Mouse (Mus musculus) midbrain, embryonic 12.5 days (tissue): ENCODE results near the gene Lrrc4b. TPM values are rescaled to one million over a fixed set of nuclear protein-coding genes. Genes with fewer than 3 reads are reported as not detected.

Experiments
- ATAC-seq: fragments of 200-750 bp; cut with Nextera tagmentation; 2 replicates; pipeline ENCODE4 v1.8.0; 2017; ENCODE audit warnings: low read depth, moderate TSS enrichment, moderate library complexity; ENCODE audit not compliant: low FRiP score
- H3K27ac ChIP-seq: fragments of 300-500 bp; sonication (generic); replicated peaks from 2 replicates; pipeline ENCODE4 v1.5.1; 2016; ENCODE audit warnings: mild to moderate bottlenecking
- H3K27me3 ChIP-seq: fragments of 300-500 bp; sonication (generic); 2 replicates; pipeline ENCODE4 v1.6.1; 2016; ENCODE audit warnings: mild to moderate bottlenecking
- H3K36me3 ChIP-seq: fragments of 300-500 bp; sonication (generic); 2 replicates; pipeline ENCODE4 v1.6.1; 2016
- H3K4me1 ChIP-seq: fragments of 300-500 bp; sonication (generic); 2 replicates; pipeline ENCODE4 v1.6.1; 2016
- H3K4me2 ChIP-seq: fragments of 300-500 bp; sonication (generic); replicated peaks from 2 replicates; pipeline ENCODE4 v1.6.1; 2016; ENCODE audit warnings: mild to moderate bottlenecking, moderate library complexity
- H3K4me3 ChIP-seq: fragments of 300-500 bp; sonication (generic); 2 replicates; pipeline ENCODE4 v1.5.1; 2016; ENCODE audit warnings: mild to moderate bottlenecking
- H3K9ac ChIP-seq: fragments of 300-500 bp; sonication (generic); replicated peaks from 2 replicates; pipeline ENCODE4 v1.6.1; 2016; ENCODE audit warnings: mild to moderate bottlenecking, moderate library complexity
- H3K9me3 ChIP-seq: fragments of 300-500 bp; sonication (generic); 2 replicates; pipeline ENCODE4 v1.6.1; 2016; ENCODE audit warnings: mild to moderate bottlenecking
- WGBS: fragments of 180-500 bp; shearing (Covaris S2); methylation state at CpG from one replicate; pipeline ENCODE4 v1.1.7; 2016; 5-methylcytosine and 5-hydroxymethylcytosine counted together
- microRNA-seq: library from miRNA; unstranded; fragments of <30 nt; microRNA quantifications from one replicate; pipeline ENCODE4, GENCODE M21; 2017
- polyA plus RNA-seq: library from polyadenylated mRNA; unstranded; fragments of >200 nt; fragmentation: Nextera tagmentation; extraction: Ambion mirVana; gene quantifications from 2 replicates; pipeline ENCODE4 v1.2.1, GENCODE M21; 2016

Lrrc4b gene
- polyA plus RNA-seq, 1 experiment from 2014 or later = 12.0 TPM

DNA sequence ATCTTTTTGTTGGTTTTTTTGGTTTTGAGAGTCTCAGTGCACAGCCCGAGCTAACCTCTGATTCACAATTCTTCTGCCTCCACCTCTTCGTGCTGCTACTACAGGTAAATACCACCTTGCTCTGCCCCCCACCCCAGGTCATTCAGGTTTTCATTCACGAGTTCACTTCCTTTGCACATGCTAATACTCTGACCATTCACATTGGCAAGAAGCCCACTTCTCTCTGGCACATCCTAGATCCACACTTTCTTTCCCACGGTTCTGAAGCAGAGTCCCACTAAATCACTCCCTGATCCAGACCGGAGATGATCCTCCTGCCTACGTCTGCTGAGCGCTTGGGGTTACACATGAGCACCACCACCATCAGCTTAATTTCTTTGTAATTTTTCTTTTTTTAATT, 66.3 kb downstream of the Lrrc4b start:
- Histone ChIP-seq H3K4me2 (peak overlapping the region; percentile 83), H3K36me3 (peaks cover 38% of the 10 kb centered on the region), H3K27me3 (peaks cover 20% of the 10 kb centered on the region), H3K4me3 (peak overlapping the region; percentile 80; the same call in 1 of the 2 replicates), H3K9ac (peak overlapping the region; percentile 88; the same call in 1 of the 2 replicates), H3K9me3 (no peaks in the 10 kb centered on the region), H3K4me1 (peaks cover 24% of the 10 kb centered on the region), H3K27ac (no peak overlapping the region)
- ATAC-seq = no peak
- WGBS = 92% methylated on average over 7 of the region's 7 CpGs

DNA sequence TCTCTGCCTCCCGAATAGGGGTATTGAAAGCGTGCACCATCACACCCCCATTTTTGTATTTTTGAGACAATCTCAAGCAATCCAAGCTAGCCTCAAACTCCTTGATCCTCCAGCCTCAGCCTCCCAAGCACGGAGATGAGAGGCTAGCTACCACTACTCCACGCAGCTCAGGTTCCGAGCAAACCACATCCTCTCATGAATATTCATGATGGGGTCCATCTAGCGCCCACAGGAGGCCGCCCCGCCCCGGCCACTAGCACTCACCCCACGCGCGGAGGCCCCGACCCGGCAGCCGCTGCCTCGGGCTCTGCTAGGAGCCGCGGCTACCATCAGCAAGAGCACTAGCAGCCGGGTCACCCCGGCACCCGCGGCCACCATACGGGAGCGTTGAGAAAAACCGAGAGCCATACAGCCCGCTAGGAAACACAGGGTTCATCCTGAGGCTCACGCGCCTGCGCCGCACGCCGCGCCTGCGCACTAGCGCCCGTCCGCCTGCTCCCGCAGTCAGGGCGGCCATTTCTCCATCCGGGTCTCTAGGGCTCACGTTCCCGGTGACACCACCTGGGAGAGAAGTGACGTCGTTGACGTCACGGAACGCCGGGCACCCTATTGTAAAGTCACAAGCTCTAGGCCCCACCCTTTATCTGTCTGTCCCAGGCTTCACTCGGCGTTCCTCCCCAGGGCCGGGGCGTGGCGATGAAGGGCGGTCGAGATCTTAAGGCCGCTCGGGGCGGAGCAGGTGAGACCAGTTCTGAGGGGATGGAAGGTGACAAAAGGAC, 67.4 kb downstream of the Lrrc4b start, which contains the start of the genes Emc10 and Fam71e1:
Emc10 (minus strand) TSS at position 538 of the 779 bp plus-strand sequence.
Fam71e1 (plus strand) TSS at position 590 of the 779 bp plus-strand sequence.
- no peaks in the 10 kb centered on the region for H3K9me3 ChIP-seq
- peak within 1 kb of the TSS; percentile 83 for H3K4me2 ChIP-seq
- ATAC-seq = peak; percentile 96
- H3K9ac ChIP-seq = peak within 1 kb of the TSS; percentile 88
- 1% methylated on average over 58 of the region's 58 CpGs for WGBS
- H3K4me1 ChIP-seq = peaks cover 24% of the 10 kb centered on the region
- peak within 1 kb of the TSS; percentile 80 for H3K4me3 ChIP-seq
- H3K27ac ChIP-seq = peak within 1 kb of the TSS; percentile 97
- H3K27me3 ChIP-seq = peaks cover 24% of the 10 kb centered on the region
- peaks cover 27% of the 10 kb centered on the region for H3K36me3 ChIP-seq

DNA sequence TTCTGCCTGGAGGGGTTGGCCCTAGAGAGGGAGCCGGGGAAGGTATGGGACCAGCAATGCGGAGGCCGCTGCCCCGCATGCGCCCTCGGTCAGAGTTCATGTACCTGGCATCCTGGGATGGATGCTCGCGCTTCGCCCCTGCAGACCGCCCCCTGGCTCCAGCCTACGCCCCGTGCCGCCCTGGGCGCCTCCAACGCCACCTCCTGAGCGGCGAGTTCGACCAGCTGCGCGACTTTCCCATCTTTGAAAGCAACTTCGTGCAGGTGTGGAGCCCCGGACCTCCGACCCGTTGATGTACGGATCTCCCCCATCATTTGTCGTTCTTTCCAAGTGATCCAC, 67.9 kb downstream of the Lrrc4b start:
- ATAC-seq = no peak
- no peaks in the 10 kb centered on the region for H3K9me3 ChIP-seq
- peaks cover 22% of the 10 kb centered on the region for H3K36me3 ChIP-seq
- H3K4me1 ChIP-seq = peaks cover 24% of the 10 kb centered on the region
- H3K9ac ChIP-seq = peak overlapping the region; percentile 88
- H3K4me2 ChIP-seq = peak overlapping the region; percentile 83
- under 1% methylated on average over 26 of the region's 26 CpGs for WGBS
- peaks cover 24% of the 10 kb centered on the region for H3K27me3 ChIP-seq
- peak overlapping the region; percentile 97 for H3K27ac ChIP-seq
- peak overlapping the region; percentile 80 for H3K4me3 ChIP-seq

DNA sequence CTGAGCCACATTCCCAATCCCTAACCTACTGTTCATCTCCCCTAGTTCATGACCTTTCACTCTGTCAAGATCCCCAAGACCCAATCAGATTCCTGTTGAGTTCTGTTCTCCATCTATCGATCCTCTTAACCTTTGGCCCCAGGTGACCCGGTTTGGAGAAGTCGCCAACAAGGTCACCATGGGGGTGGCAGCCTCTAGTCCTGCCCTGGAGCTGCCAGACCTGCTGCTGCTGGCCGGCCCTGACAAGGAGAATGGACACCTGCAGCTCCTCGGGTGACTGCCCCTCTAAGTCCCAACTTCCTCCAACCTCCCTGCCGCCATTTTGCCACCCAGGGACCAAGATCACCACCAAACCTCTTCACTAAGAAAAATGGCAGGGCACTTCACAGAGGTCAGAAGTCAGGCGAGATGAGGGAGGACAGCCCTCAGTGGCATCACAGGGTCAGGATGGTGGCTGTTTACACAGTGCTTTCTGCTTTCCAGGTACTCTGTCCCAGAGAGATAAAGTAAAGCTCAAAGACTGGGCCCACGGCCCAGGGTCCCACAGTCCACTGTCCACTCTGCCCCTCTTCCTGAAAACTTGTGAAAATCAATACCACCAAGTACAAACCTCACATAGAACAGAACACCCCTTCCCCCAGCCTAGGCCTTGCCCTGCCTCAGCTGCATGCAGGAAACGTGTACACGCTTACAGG, 68.7 kb downstream of the Lrrc4b start:
- Histone ChIP-seq H3K4me1 (peaks cover 24% of the 10 kb centered on the region), H3K4me3 (peak overlapping the region; percentile 80), H3K36me3 (peaks cover 14% of the 10 kb centered on the region), H3K4me2 (peak overlapping the region; percentile 83), H3K9ac (no peak overlapping the region), H3K9me3 (no peaks in the 10 kb centered on the region), H3K27me3 (peaks cover 24% of the 10 kb centered on the region), H3K27ac (no peak overlapping the region)
- 84% methylated on average over 10 of the region's 10 CpGs for WGBS
- no peak for ATAC-seq

DNA sequence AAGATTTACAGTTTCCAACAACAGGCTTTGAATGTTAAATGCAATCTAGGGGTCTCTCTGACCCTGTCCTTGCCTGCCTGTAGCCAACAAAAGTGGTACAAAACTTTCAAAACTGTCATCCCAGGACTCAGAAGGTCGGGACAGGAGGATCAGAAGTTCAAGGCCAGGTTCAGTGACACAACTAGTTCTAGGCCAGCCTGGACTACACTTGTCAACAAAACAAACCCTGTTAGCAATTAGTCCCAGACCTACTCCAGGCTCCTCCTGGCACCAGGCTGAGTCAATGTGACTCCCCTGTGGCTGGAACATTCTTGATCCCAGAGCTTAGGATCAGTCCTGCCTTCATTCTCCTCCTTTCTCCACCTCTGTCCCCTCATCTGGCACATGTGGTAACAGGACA, 70.1 kb downstream of the Lrrc4b start:
- no peak for ATAC-seq
- Histone ChIP-seq H3K4me2 (no peak overlapping the region), H3K27ac (no peak overlapping the region), H3K4me1 (peaks cover 24% of the 10 kb centered on the region), H3K27me3 (peaks cover 24% of the 10 kb centered on the region), H3K9ac (no peak overlapping the region), H3K36me3 (0 out of 2 replicates have a peak, but pooled peaks cover 5% of the 10 kb centered on the region), H3K9me3 (no peaks in the 10 kb centered on the region), H3K4me3 (no peak overlapping the region)
- WGBS = 79% methylated on average over 1 of the region's 1 CpGs

DNA sequence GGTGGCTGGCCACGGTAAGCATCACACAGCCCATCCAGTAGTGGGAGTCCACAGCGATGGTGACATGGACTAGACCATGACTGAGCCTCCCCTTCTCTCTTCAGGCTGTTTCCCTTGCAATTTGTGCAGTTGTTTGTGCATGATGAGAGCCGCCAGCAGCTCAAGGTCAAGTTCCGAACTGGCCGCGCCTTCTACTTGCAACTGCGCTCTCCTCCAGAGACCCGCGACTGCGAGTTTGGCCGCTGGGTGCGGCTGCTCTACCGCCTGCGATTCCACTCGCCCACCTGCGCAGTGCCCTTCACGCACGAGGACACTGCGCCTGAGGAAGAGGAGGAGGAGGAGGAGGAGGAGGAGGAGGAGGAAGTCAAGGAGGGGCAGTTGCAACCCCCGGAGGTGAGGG, 71.2 kb downstream of the Lrrc4b start:
- peaks cover 24% of the 10 kb centered on the region for H3K27me3 ChIP-seq
- peaks cover 14% of the 10 kb centered on the region for H3K4me1 ChIP-seq
- H3K27ac ChIP-seq = no peak overlapping the region
- no peak for ATAC-seq
- no peak overlapping the region for H3K4me3 ChIP-seq
- no peak overlapping the region for H3K4me2 ChIP-seq
- no peaks in the 10 kb centered on the region for H3K36me3 ChIP-seq
- H3K9ac ChIP-seq = no peak overlapping the region
- 73% methylated on average over 20 of the region's 20 CpGs for WGBS
- H3K9me3 ChIP-seq = no peaks in the 10 kb centered on the region

DNA sequence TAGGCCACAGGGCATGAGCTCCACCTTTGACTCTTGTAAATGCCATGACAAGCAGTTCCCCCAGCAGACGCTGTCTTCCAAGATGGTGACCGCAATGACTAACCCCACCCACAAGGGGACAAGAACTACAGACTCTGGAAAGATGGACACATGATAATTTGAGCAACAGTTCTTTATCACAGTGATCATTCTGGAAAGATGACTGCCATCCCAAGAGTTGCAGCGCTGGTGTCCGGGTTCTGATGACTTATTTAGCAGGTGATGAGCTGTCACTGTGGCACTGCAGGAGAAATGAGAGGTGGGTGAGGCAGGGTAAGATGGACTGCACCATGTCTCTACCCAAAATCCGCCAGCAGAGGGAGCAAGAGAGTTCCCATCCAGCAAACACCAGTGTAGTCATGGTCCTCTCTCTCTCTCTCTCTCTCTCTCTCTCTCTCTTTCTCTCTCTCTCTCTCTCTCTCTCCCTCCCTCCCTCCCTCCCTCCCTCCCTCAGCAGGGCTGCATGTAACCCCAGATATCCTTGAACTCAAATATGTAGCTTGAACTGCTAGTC, 72.8 kb downstream of the Lrrc4b start:
- Histone ChIP-seq H3K9me3 (no peaks in the 10 kb centered on the region), H3K4me3 (no peak overlapping the region), H3K4me1 (peaks cover 6% of the 10 kb centered on the region), H3K27ac (no peak overlapping the region), H3K4me2 (no peak overlapping the region), H3K36me3 (no peaks in the 10 kb centered on the region), H3K27me3 (peaks cover 24% of the 10 kb centered on the region), H3K9ac (no peak overlapping the region)
- 45% methylated on average over 5 of the region's 5 CpGs for WGBS
- peak; percentile 53 for ATAC-seq

DNA sequence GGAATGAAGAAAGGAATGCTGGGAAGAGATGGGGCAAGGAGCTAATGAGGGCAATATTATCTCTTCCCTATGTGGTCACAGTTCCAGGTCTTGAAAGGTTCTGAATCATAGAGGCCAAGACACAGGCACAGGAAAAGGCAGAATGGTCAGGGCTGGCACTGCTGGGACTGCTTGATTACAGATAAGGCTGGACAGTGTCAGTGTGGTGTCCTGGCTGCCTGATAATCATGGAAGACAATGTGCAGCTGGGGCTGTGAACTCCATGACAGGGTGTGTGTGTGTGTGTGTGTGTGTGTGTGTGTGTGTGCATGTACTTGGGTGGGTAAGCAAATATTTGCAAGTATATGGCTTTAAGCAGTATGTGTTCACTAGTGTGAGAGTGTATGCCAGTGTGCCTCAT, 78.7 kb downstream of the Lrrc4b start:
- no peaks in the 10 kb centered on the region for H3K36me3 ChIP-seq
- no peak overlapping the region for H3K4me2 ChIP-seq
- H3K27ac ChIP-seq = no peak overlapping the region

More for the DNA sequence above, 78.7 kb downstream of the Lrrc4b start:
- no peak for ATAC-seq
- no peaks in the 10 kb centered on the region for H3K4me1 ChIP-seq
- peaks cover 32% of the 10 kb centered on the region for H3K27me3 ChIP-seq
- no peak overlapping the region for H3K9ac ChIP-seq
- no peaks in the 10 kb centered on the region for H3K9me3 ChIP-seq
- no peak overlapping the region for H3K4me3 ChIP-seq

Small RNA genes lying within 50 kb of the gene (microRNA-seq; reads per million reads assigned to microRNA genes)
- not detected for gene Mir7052

Other genes starting within 250 kb of the Lrrc4b start
- gene Klk1b24, start 240.8 kb upstream of the Lrrc4b start, polyA plus RNA-seq = not detected in 2 replicates
- gene Klk1b3, start 230.8 kb upstream of the Lrrc4b start, polyA plus RNA-seq = not detected in 2 replicates
- not detected in 2 replicates for gene Klk1b4, start 221.6 kb upstream of the Lrrc4b start, polyA plus RNA-seq
- not detected in 2 replicates for gene Klk1b5, start 213.1 kb upstream of the Lrrc4b start, polyA plus RNA-seq
- not detected in 2 replicates for gene Klk1, start 203.7 kb upstream of the Lrrc4b start, polyA plus RNA-seq
- not detected in 2 replicates for gene Gm36864, start 192.8 kb upstream of the Lrrc4b start, polyA plus RNA-seq
- 1.1 and 1.6 TPM in 2 replicates for gene 1700028J19Rik, start 182.3 kb upstream of the Lrrc4b start, polyA plus RNA-seq
- 174 and 194 TPM in 2 replicates for gene 2410002F23Rik, start 182.3 kb upstream of the Lrrc4b start, polyA plus RNA-seq
- 0.18 TPM in 2 replicates for gene Acp4, start 171.6 kb upstream of the Lrrc4b start, polyA plus RNA-seq
- not detected in 2 replicates for gene Gm15517, start 167.6 kb upstream of the Lrrc4b start, polyA plus RNA-seq
- 2.5 and 2.6 TPM in 2 replicates for gene Clec11a, start 122.1 kb upstream of the Lrrc4b start, polyA plus RNA-seq
- gene Shank1, start 118.8 kb upstream of the Lrrc4b start, polyA plus RNA-seq = 8.5 and 11.4 TPM in 2 replicates
- gene Syt3, start 44.9 kb upstream of the Lrrc4b start, polyA plus RNA-seq = 5.4 and 6.4 TPM in 2 replicates
- 0.74 and 1.3 TPM in 2 replicates for gene 1700008O03Rik, start 43.2 kb upstream of the Lrrc4b start, polyA plus RNA-seq
- 3.4 and 5.1 TPM in 2 replicates for gene Aspdh, start 36.4 kb downstream of the Lrrc4b start, polyA plus RNA-seq
- 56.2 and 58.1 TPM in 2 replicates for gene Josd2, start 39.0 kb downstream of the Lrrc4b start, polyA plus RNA-seq
- 132 and 136 TPM in 2 replicates for gene Emc10, start 67.5 kb downstream of the Lrrc4b start, polyA plus RNA-seq
- 32.4 and 35.1 TPM in 2 replicates for gene Fam71e1, start 67.6 kb downstream of the Lrrc4b start, polyA plus RNA-seq
- gene Mybpc2, start 95.6 kb downstream of the Lrrc4b start, polyA plus RNA-seq = 0.16 and 0.22 TPM in 2 replicates
- not detected in 2 replicates for gene Spib, start 103.1 kb downstream of the Lrrc4b start, polyA plus RNA-seq
- gene Pold1, start 119.8 kb downstream of the Lrrc4b start, polyA plus RNA-seq = 94.1 and 96.0 TPM in 2 replicates
- 78.2 and 80.3 TPM in 2 replicates for gene Nr1h2, start 124.9 kb downstream of the Lrrc4b start, polyA plus RNA-seq
- gene Napsa, start 143.4 kb downstream of the Lrrc4b start, polyA plus RNA-seq = 0.45 and 0.60 TPM in 2 replicates
- gene Kcnc3, start 161.6 kb downstream of the Lrrc4b start, polyA plus RNA-seq = 2.3 and 2.6 TPM in 2 replicates
- gene Myh14, start 241.8 kb downstream of the Lrrc4b start, polyA plus RNA-seq = 1.9 and 2.3 TPM in 2 replicates